Mouse (Mus musculus): Measurements from ENCODE around the gene Fgfr2.
A peak's percentile ranks its signal among the peaks of the same experiment; 100 is the strongest.

Fgfr2 gene

DNA sequence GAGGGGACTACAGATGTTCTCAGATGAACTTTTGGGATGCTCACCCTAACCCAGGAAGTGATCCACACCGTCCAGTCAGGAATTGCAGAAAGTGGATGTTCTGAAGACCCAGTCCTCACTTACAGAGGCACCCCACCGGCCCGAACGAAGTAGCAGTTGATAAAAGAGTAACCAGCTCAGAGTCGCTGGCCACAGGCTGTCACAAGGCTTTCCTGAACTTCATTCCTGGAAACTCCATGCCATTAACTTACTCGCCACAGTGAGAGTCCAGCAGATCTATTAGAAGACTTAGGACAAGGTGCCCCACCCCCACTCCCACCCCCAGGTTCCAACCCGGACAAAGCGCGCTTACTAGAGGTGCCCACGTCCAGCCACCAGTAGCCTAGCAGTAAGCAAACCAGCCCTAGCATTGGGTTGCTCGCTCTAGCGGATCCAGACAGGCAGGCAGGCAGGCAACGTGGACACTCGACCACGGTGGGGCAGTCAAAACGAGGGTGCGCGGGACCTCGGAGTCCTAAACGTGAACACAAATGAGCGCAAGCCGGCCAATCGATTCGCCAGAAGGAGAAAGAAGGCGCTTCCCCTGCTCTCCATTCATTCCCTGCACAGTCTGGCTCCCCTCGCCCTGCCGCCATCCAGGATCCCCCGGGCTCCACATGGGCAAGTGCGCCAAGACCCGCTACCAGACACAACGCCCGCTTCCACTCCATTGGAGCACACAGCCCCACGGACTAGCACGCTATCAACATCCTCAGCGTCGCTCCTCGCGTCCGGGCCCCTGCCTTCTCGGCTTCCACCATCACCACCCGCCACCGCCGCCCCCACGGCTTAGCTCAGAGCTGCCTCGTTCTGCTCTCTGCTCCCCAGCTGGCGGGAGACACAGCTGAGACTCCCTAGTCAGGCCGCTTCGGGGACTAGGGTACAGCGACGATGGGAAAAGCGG, 807.7 kb downstream of the Fgfr2 start:
- peak; percentile 91 to 93 for DNase-seq

DNA sequence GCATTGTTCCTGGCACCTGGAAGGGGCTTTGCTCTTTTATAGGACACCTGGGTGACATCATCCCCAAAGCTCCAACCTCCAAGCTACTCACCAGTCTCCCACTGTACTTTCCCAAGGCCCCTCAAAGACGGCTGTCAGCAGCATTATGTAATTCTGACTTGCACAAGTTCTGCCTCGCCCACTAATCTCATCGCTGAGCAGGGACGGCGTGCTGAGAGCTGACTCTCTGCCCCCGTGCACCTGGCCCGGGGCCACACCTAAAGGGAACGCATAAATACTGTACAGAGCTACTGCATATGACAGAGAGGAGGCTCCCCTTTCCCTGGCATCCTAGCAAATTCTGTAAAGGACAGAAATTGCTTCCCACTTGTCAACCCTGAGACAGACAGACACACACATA, 810.8 kb downstream of the Fgfr2 start:
- peak; percentile 43 to 63 for DNase-seq

DNA sequence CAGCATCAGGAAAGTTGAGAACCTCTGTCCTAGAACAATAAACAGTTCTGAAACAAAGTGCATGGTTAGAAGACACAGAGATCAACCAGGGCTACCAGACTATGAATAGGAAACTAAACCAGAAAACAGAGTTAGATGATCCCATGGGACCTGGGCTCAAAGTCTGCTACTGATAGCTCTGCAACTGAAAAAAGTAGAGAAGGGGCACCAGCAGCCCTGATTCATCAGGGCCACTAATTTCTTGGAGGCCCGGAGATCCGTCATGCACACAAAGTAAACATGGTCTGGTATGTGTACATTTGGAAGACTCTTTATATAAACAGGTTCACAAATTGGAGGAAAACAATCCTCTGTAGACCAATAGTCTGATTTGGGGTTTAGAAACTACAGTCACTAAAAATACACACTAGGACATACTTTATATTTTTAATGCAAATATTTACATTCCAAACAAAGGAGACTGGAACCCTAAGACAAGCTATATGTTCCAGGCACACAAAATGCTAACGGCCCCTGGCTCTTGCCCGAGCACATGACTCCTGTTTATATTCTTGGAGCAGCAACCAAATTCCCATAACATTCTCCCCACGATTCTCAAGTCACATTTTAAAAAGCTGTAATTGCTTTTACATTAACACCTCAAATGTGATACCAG, 814.5 kb downstream of the Fgfr2 start:
- no peak for DNase-seq

DNA sequence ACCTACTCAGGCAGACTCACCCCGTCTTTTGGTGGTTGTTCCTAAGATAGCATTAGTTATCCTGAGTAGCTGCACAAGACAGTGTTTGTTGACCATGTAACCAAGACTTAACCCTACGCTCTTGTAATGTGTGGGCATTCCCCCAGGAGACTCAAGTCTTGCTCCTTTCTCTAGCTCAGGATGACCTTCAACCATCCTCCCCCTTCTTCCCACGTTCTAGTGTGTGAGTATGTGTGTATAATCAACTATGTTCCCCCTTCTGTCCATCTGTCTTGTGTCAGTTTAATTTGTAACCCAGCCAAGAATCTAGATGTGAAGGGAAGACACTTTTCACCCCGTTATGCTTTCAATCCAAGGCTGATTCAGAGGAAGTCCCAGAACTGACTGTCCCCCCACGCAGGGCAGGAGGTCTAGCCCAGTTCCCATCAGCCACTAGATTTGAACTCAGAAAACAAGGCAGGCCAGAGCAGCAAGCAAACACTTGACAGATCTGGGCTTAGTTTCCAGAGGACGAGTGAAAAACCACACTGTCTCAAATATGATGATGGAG, 815.4 kb downstream of the Fgfr2 start:
- DNase-seq = no peak

DNA sequence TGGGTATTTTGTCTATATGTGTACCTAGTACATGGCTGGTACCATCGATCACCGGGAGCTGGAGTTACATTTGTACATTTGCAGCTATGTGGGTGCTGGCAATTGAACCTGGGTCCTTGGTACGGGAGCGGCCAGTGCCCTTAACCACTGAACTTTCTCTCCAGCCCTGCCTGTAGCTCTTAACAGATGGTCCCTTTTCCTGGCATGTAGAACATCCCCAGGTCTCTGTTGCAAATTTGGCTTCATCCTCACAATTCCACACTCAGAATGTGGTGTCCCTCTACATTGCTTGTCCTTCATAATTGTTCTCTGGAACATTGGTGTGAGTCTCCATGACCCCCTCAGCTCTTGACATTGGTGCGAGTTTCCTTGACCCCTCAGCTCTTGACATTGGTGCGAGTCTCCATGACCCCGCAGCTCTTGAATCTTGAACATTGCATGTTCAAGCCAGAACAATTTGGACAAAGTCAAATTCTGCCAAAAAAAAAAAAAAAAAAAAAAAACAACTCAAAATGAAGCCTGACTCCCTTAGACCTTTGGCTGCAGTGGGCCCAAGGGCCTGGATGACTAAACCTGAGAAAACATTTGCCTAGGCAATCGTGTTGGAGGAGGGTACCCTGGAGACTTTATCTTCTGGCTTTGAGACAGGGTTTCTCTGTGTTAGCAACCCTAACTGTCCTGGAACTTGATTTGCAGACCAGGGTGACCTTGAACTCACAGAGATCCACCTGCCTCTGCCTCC, 816.3 kb downstream of the Fgfr2 start:
- no peak for DNase-seq

DNA sequence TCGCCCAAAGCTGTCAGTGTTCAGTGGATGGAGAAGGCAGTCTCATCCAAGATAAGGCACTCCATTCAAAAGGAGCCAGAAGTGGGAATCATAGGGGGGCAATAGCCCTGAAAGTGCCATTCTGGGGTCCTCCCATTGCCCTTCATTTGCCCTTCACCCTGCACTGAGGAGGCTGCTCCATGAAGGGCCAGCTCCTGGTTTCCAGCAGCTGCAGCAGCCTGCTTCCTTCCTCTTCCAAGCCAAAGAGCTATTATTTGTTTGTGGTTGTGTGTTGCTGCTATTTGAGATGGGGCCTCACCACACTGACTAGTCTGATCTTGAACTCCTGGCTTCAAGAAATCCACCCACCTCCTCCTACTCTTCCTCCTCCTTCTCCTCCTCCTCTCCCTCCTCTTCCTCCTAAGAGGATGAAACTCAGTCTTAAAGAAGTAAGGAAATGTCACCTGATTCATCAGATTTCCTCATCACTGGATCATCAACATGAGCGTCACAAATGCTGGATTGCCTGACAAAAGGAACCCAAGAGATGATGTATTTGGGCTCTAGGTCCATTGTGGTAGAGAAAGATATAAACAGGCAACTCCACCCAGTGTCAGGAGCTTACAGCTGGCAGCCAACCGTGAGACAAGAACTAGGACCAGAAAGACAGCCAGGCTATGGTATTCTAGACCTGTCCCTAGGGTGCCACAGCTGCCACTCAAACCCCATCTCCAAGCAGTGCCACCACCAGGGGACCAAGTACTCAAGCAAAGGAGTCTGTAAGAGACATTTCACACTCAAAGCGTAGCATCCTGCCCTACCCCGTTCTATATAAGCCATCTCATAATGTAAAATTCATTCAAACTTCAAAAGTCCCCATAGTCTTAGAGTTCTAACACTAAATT, 817.4 kb downstream of the Fgfr2 start:
- no peak for DNase-seq

DNA sequence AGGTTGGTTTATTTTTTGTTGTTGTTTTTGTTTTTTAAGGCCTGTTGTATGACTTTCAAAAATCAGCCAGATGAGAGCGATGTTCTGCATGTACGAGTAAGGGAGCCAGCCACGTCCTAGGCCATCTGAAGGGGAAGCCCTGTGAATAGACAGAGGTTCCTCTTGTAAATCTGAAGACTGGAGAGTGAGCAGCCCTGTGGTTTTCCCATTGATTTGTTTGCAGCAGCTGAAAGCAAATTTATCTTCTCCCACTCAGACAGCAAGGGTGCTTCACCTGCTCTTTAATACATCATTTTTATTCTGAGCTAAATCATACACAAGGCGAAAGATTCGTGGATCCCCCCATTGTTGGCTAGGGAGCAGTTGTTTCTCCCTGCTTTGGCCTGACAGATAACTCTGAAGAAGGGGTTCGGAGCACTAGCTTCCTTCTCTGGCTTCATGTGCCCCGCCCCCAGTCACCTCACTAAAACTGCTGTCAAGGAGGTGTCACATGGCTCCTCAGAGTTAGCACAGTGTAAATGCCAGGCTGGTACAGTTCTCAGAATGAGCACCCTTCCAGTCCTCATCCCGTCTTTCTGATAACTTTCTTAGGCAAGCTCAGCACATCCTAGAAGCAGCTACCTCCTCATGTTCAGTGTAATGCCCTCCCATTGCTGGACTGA, 818.6 kb downstream of the Fgfr2 start:
- DNase-seq = no peak

DNA sequence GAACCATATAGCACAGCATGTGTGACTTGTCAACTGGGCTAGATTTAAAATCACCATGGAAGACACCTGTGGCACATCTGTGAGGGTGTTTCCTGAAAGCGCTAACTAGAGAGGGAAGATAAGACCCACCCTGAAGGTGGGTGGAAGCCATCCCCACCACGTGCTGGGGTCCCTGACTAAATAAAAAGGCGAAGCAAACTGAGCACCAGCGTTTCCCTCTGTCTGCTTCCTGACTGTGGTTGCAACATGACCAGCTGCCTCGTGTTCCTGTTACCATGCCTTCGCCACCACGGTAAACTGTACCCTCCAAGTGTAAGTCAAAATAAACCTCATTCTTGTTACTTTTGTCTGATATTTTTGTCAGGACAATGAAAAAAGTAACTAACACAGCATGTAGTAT, 819.2 kb downstream of the Fgfr2 start:
- no peak for DNase-seq

DNA sequence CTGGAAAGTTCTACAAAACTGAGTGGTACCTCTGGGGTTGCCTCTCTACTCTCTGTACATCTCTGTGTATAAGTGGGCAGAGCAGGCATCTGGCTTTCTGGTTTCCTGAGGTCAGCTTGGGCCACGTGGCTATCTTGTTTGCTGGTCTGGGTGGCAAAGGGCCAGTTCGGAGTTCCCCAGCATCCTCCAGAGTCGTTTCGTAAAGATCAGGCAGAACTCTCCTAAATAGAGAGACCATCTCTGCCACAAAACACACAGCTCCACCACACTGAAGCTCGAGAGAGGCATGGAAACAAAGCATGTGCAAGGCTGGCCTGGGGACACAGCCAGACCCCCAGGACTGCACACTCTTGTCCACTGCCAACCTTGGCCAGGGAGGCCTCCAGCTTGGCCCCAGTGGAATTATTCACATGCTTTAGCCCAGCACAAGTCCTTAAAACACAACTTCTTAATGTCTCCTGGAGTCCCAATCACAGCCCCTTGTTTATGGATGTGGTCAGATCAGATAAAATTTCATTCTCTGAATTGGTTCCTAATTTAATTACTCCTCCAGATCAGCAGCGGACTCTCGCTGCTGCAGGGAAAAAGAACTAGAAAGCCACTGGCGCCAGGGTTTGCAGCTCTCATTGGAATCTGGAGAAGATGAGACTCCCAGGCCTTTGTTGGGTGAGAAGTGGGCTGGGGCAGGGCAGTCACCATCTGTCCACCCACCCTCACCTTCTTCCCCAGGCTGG, 820.5 kb downstream of the Fgfr2 start:
- DNase-seq = peak; percentile 49 to 50

DNA sequence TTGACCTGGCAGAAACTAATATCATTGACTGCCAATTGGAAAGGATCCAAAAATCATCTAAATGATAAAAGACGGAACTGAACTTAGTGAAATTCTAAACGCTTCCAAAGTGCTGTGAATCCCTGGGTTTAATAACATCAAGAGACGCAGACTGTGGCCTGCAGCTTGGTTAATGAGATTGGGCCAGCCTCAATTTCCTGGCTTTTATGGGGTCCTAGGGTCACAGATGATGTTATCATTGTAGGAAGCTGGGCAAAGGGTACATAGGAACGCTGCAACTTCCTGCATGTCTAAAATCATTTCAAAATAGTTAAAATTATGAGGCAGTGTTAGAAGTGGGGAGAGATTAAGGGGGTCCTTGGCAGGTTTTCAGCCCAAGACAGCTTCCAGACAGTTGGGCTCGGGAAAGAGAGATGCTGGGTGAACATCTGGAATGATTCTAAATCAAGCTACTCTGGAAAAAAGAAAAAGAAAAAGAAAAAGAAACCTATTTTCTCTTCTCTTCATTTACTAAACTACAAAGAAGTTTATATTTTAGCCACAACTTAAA, 823.4 kb downstream of the Fgfr2 start:
- no peak for DNase-seq

DNA sequence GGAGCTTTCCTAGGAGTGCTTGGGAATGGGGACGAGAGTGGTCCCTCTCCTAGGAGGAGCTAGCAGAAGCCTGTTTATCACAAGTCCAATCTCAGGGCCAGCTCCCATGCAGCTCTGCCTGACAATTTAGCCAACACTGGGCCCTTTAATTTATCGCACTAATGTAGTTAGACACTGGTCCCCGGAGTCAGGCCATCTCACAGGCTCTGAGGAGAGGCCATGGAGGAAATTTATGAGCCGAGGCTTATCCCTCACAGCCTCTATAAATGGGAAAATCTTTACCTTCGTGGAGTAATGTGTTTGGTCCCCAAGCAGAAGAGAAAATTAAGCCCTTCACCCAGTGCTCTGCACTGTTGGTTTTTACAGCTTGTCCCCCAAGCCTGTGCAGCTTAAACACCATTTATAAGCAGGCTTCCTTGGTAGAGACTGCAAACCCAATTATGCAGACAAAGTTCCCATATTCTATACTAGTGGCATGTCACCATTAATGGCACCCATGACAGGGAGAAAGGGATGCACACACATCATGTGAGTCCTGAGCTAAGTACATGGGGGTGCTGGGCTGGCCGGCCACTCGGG, 824.6 kb downstream of the Fgfr2 start:
- DNase-seq = no peak

DNA sequence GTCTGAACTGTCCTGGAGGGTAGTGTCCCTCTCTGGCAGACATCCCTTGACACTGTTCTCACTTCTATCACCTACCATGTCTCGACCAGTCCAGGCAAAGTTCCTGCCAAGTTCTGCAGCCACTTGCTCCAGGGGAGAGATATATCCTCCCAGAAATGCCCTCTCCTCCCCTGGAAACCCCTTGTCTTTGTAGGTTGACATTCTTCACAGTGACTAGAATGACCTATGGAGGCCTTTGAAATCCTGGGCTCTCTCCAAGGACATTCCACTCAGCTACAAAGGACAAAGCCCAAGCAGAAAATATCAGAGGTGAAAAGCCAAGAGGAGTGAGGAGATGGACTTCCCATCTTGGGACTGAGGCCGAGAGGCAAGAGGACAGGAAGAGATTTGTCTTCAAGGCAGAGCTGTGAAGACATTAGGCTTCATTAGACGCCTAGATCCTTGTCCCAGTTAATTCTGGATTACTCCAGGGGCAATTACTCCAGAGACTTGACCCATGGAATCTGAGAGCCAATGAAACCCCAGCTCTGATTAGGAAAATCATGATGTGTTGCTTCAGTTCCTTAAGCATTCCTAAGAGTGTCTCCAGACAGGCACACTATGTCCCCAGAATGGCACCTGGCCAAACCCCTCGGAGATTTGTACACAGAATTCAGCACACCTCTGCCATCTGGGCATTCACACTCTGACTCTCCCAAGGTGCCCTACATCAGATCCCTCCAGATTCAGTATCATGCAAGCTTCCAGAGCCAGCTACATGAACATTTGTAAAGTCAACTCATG, 826.3 kb downstream of the Fgfr2 start:
- no peak for DNase-seq

DNA sequence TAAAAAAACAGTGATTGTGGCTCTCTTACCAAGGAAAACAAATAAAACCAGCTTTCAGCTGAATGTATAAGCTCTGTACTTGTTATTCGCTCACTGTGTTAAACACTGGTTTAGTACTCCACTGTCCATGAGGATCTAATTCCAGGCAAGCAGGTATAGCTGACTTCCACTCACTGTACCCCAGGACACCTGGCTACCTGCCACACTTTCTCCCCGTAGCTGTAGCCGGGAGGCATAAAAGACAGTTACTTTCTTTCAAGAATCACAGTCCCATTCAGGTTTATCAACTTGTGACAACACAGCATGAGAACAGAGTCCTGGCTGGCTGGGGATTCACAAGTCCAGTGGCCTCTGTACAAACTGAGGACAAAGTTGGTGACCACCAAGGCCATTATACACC, 827.0 kb downstream of the Fgfr2 start:
- peak; percentile 79 to 82 for DNase-seq

DNA sequence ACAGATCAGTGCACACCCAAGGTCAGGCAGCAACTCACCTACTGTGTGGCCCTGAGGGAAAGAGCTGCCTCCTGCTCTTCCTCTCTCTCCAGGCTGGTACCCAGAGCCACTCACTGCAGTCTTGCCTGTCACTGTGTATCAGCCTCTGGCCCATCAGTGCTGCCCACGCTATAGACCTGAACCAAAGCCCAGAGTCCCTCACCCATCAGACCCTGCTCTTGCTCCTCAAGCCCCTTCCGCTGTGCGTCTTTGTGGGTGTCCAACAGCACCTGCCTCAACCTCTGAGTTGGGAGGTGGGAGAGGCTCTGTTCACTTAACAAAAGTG, 835.8 kb downstream of the Fgfr2 start:
- peak; percentile 68 to 73 for DNase-seq

DNA sequence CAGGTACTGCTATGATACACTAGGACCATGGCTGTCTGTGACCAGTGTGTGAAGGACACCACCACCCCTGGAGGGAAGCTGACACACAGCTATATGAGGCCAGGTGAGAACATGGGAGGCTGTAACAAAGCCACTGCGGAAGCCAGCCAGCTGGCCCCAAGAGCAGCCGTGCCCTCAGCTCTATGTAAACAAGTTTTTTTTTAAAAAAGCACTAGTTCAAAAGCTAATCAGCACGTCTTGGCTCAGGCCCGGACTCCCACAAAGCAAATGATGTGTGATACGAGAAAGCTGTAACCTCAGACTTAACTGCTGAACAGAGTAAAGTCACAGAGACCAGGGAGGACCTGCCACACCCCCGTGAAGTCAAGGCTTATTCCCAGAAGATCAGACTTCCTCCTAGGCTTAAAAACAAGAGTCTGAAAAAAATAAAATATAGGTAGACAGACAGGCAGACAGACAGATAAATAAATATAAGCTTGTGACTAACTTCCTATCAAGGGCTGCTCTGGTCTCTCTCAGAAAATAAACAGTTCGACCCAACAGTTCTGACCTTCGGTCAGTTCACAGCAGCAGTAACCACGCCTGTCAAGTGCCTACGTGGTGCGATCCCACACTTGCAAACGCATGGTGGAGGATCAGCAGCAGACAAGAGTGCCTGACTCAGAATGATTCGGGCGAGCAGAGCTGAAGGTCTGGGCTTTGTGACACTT, 836.4 kb downstream of the Fgfr2 start:
- DNase-seq = peak; percentile 43 to 61

DNA sequence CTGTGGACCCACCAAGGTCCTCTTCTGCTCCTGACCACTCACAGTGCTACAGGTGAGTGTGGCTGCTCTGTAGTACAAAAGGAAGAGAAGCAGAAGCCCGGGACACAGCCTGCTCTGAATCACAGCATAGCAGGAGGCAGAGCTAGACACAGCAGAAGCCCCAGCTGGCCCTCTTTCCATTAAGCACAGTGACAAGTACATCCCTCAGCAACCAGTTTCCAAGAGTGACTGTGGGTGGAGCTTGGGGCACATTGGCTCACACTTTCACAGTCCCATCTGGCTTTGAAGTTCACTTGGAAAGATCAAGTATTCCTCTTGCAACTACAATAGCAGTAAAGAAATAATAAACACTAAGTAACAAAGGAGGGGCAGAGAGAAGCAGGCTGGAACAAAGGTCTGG, 838.4 kb downstream of the Fgfr2 start:
- peak in 1 of 2 experiments; percentile 64 for DNase-seq

DNA sequence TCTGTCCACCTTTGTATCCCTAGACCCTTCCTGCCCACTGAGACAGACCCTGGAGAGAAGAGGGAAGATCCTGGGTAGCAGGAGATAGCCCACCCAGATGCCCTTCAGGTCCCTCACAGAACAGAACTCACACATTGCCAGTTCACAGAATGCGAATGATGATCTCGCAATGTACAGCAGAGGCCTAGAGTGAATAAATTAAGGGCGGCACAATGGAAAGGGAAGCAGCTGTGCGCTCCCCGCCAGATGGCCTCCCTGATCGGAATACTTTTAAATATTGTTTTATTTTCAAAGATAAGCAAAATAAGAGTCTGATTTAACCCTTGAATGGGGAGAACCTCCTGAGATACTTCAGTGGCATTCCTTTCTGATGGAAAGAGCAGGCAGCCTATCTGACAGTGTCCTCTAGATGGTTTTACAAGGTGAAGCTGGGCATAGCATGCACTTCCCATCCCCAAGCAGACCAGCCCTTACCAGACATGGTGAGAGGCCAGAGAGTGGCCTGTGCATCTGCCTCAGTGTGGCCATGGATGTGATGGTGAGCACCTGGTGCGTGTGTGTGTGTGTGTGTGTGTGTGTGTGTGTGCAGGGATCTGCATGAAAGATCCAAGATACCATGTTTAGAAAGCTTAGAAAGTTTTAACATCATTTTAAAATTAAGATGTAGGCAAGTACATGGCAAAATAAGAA, 839.0 kb downstream of the Fgfr2 start:
- DNase-seq = no peak

DNA sequence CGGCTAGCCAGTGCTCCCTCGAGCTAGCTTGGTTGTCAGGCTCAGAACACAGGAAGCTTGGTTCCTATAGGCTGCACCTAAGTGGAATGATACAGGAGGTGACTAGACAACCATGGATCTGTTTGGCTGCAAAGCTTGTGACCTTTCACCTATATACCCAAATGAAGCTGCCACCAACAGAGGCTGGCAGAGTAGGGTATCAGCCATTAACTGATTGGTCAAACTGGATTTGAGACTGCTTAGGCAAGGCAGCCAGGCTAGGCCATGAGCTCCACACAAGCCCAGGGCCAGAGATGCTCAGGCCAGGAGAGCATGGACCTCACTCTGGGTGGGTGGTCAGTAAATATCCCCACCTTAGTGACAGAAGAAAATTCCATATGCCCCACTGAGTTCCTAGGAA, 840.6 kb downstream of the Fgfr2 start:
- no peak for DNase-seq
